8 mouse cellular contexts compared by ENCODE assay signal in the genomic region with DNA sequence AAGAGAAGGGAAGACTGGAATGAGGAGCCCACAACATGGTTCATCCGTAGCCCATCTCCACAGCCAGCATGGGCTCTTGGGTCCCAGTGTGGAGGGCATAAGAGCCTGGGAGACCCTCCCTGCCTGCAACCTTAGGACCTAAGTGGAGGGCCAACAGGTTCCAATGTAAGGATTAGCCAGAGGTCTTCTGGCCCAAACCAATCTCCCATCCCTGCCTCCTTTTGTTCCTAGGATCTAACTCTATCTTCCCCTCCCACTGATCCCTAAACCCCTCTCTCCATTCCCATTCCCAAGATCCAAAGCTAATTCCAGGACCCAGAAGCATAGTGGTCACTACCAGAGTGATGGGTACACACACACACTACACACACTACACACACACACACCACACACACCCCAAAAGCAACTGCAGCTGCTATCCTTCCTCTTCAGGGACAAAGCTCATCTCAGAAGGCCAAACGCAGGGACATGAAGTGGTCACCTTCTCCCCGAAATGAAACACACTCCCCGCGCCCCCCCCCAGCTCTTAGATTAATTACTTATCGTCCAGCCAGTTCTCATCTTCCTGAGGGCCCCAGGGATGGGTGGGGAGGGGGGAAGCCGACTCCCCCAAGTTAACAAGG. TPM values are rescaled to one million over a fixed set of nuclear protein-coding genes. Genes with fewer than 3 reads are reported as not detected.
A peak's percentile ranks its signal among the peaks of the same experiment; 100 is the strongest.
DNase-seq lines count a peak whose midpoint lies in the region; ATAC-seq lines count a peak whose summit lies in the region.

No protein-coding gene starts in this region.

- peak overlapping the region; percentile 91 for H3K4me2 ChIP-seq in kidney, embryonic 15.5 days
- H3K4me2 ChIP-seq in hindbrain, embryonic 12.5 days (replicated peaks) = peak overlapping the region; percentile 88
- peak overlapping the region; percentile 75 for H3K4me2 ChIP-seq in midbrain, embryonic 13.5 days (replicated peaks)

- H3K9me3 ChIP-seq in kidney, embryonic 15.5 days (replicated peaks) = no peaks in the 10 kb centered on the region
- no peaks in the 10 kb centered on the region for H3K9me3 ChIP-seq in hindbrain, embryonic 12.5 days (replicated peaks)
- no peaks in the 10 kb centered on the region for H3K9me3 ChIP-seq in midbrain, embryonic 13.5 days

- no peaks in the 10 kb centered on the region for H3K36me3 ChIP-seq in kidney, embryonic 15.5 days
- H3K36me3 ChIP-seq in hindbrain, embryonic 12.5 days = no peaks in the 10 kb centered on the region
- peaks cover 6% of the 10 kb centered on the region; the same call in 1 of the 2 replicates for H3K36me3 ChIP-seq in midbrain, embryonic 13.5 days

- no peaks in the 10 kb centered on the region for H3K27me3 ChIP-seq in kidney, embryonic 15.5 days
- H3K27me3 ChIP-seq in hindbrain, embryonic 12.5 days = no peaks in the 10 kb centered on the region
- no peaks in the 10 kb centered on the region for H3K27me3 ChIP-seq in midbrain, embryonic 13.5 days

- ATAC-seq in kidney, embryonic 15.5 days (replicated peaks; ENCODE audit: low FRiP score) = no peak
- no peak for ATAC-seq in hindbrain, embryonic 12.5 days (ENCODE audit: low FRiP score)
- ATAC-seq in midbrain, embryonic 13.5 days = no peak

- H3K4me1 ChIP-seq in kidney, embryonic 15.5 days = peaks cover 55% of the 10 kb centered on the region
- H3K4me1 ChIP-seq in brown adipose tissue, adult 24 weeks (ENCODE audit: control insufficient read depth, insufficient read depth, insufficient read length, low read length) = peaks cover 40% of the 10 kb centered on the region
- H3K4me1 ChIP-seq in hindbrain, embryonic 12.5 days = peaks cover 55% of the 10 kb centered on the region
- H3K4me1 ChIP-seq in midbrain, embryonic 13.5 days (replicated peaks) = peaks cover 61% of the 10 kb centered on the region

- peak overlapping the region; percentile 82 for H3K4me3 ChIP-seq in kidney, embryonic 15.5 days (replicated peaks)
- H3K4me3 ChIP-seq in brown adipose tissue, adult 24 weeks (ENCODE audit: insufficient read depth, low read depth, low read length) = peak overlapping the region; percentile 90
- peak overlapping the region; percentile 94 for H3K4me3 ChIP-seq in hindbrain, embryonic 12.5 days
- H3K4me3 ChIP-seq in midbrain, embryonic 13.5 days (replicated peaks) = peak overlapping the region; percentile 87

- WGBS in kidney, embryonic 15.5 days = 17% methylated on average over 7 of the region's 7 CpGs
- WGBS in hindbrain, embryonic 12.5 days = 11% methylated on average over 7 of the region's 7 CpGs
- WGBS in midbrain, embryonic 13.5 days = 8% methylated on average over 7 of the region's 7 CpGs

- no peak overlapping the region for H3K27ac ChIP-seq in kidney, embryonic 15.5 days
- peak overlapping the region; percentile 1; the same call in 1 of the 2 replicates for H3K27ac ChIP-seq in brown adipose tissue, adult 24 weeks (replicated peaks; ENCODE audit: low read depth, low read length)
- peak overlapping the region; percentile 96 for H3K27ac ChIP-seq in hindbrain, embryonic 12.5 days
- peak overlapping the region; percentile 97 for H3K27ac ChIP-seq in midbrain, embryonic 13.5 days

- H3K9ac ChIP-seq in kidney, embryonic 15.5 days = peak overlapping the region; percentile 69
- peak overlapping the region; percentile 94 for H3K9ac ChIP-seq in hindbrain, embryonic 12.5 days
- H3K9ac ChIP-seq in midbrain, embryonic 13.5 days (replicated peaks) = peak overlapping the region; percentile 94

- no peak for DNase-seq in kidney, adult 11 months
- no peak for DNase-seq in gastrocnemius, postnatal 10 days
- no peak for DNase-seq in spleen, postnatal 14 days (ENCODE audit: low spot score in 2 of 2)
- DNase-seq in natural killer cell, adult 2 months (ENCODE audit: low spot score in 2 of 2) = no peak

RNA-seq across cellular contexts. Expression of a gene that starts 1.2 kb away (rescaled TPM):
- 47.4 and 48.4 TPM in 2 replicates for polyA plus RNA-seq in kidney, embryonic 15.5 days (2015; fragmentation: Nextera tagmentation; extraction: Ambion mirVana)
- polyA plus RNA-seq in brown adipose tissue, adult 24 weeks (2012; ENCODE audit: insufficient read depth, insufficient read length, missing spikeins) = 42.2 and 61.6 TPM in 2 replicates
- polyA plus RNA-seq in hindbrain, embryonic 12.5 days (2016; fragmentation: Nextera tagmentation; extraction: Ambion mirVana) = 97.2 and 103 TPM in 2 replicates
- polyA plus RNA-seq in midbrain, embryonic 13.5 days (2015; fragmentation: Nextera tagmentation; extraction: Ambion mirVana) = 80.5 and 106 TPM in 2 replicates
- total RNA-seq in gastrocnemius, postnatal 10 days (2021) = 10 to 100 TPM; 68.5 to 86.9 TPM

RNA-seq across cellular contexts. Expression of a gene that starts 19.9 kb away (rescaled TPM):
- polyA plus RNA-seq in kidney, embryonic 15.5 days (2015; fragmentation: Nextera tagmentation; extraction: Ambion mirVana) = 18.1 and 22.2 TPM in 2 replicates
- polyA plus RNA-seq in brown adipose tissue, adult 24 weeks (2012; ENCODE audit: insufficient read depth, insufficient read length, missing spikeins) = not detected in 2 replicates
- 9.4 and 12.5 TPM in 2 replicates for polyA plus RNA-seq in hindbrain, embryonic 12.5 days (2016; fragmentation: Nextera tagmentation; extraction: Ambion mirVana)
- polyA plus RNA-seq in midbrain, embryonic 13.5 days (2015; fragmentation: Nextera tagmentation; extraction: Ambion mirVana) = 4.6 and 5.6 TPM in 2 replicates
- total RNA-seq in gastrocnemius, postnatal 10 days (2021) = 1 to 10 TPM in 1 of 2 experiments, under 1 TPM in 1; 0.99 to 1.2 TPM

RNA-seq across cellular contexts. Expression of a gene that starts 39.3 kb away (rescaled TPM):
- 39.7 and 43.4 TPM in 2 replicates for polyA plus RNA-seq in kidney, embryonic 15.5 days (2015; fragmentation: Nextera tagmentation; extraction: Ambion mirVana)
- polyA plus RNA-seq in brown adipose tissue, adult 24 weeks (2012; ENCODE audit: insufficient read depth, insufficient read length, missing spikeins) = 41.4 and 51.7 TPM in 2 replicates
- polyA plus RNA-seq in hindbrain, embryonic 12.5 days (2016; fragmentation: Nextera tagmentation; extraction: Ambion mirVana) = 26.8 and 27.0 TPM in 2 replicates
- polyA plus RNA-seq in midbrain, embryonic 13.5 days (2015; fragmentation: Nextera tagmentation; extraction: Ambion mirVana) = 31.4 and 32.9 TPM in 2 replicates
- 10 to 100 TPM; 32.2 to 34.6 TPM for total RNA-seq in gastrocnemius, postnatal 10 days (2021)

RNA-seq across cellular contexts. Expression of a gene that starts 39.8 kb away (rescaled TPM):
- 0.10 and 0.13 TPM in 2 replicates for polyA plus RNA-seq in kidney, embryonic 15.5 days (2015; fragmentation: Nextera tagmentation; extraction: Ambion mirVana)
- polyA plus RNA-seq in brown adipose tissue, adult 24 weeks (2012; ENCODE audit: insufficient read depth, insufficient read length, missing spikeins) = 0.48 and 1.0 TPM in 2 replicates
- not detected in 2 replicates for polyA plus RNA-seq in hindbrain, embryonic 12.5 days (2016; fragmentation: Nextera tagmentation; extraction: Ambion mirVana)
- polyA plus RNA-seq in midbrain, embryonic 13.5 days (2015; fragmentation: Nextera tagmentation; extraction: Ambion mirVana) = not detected in 2 replicates
- total RNA-seq in gastrocnemius, postnatal 10 days (2021) = 10 to 100 TPM; 48.7 to 54.4 TPM

RNA-seq across cellular contexts. Expression of a gene that starts 43.7 kb away (rescaled TPM):
- polyA plus RNA-seq in kidney, embryonic 15.5 days (2015; fragmentation: Nextera tagmentation; extraction: Ambion mirVana) = 122 and 135 TPM in 2 replicates
- 93.7 and 101 TPM in 2 replicates for polyA plus RNA-seq in brown adipose tissue, adult 24 weeks (2012; ENCODE audit: insufficient read depth, insufficient read length, missing spikeins)
- polyA plus RNA-seq in hindbrain, embryonic 12.5 days (2016; fragmentation: Nextera tagmentation; extraction: Ambion mirVana) = 114 TPM in 2 replicates
- 141 and 156 TPM in 2 replicates for polyA plus RNA-seq in midbrain, embryonic 13.5 days (2015; fragmentation: Nextera tagmentation; extraction: Ambion mirVana)
- 10 to 100 TPM; 83.1 to 84.4 TPM for total RNA-seq in gastrocnemius, postnatal 10 days (2021)
